Comparison of ENCODE assay signal across 28 mouse cellular contexts in the genomic region with DNA sequence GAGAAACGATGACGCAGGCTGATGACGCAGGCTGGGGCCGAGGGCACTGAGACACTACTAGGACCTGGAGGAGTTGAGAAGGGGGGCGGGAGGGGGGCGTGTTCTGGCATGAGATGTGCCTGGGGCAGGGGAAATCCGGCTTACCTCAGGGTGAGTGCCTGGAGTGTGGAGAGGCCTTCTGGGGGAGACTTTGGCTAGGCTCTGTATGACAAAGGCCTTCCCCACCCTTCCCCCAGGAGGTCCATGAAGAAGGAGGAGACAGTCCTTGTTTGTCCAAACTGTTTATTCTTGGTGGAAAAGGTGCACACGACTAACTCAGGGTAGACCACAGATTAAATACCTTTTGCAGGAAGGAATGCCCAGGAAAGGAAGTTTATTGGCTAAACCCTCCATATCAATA. TPM values are rescaled to one million over a fixed set of nuclear protein-coding genes. Genes with fewer than 3 reads are reported as not detected.
DNase-seq lines count a peak whose midpoint lies in the region; ATAC-seq and TF ChIP-seq lines count a peak whose summit lies in the region.
"Had no signal": no experiment of that assay in that cellular context is flagged by ENCODE, and none has a peak within 500 bp of the region (broad histone marks: within the 10 kb centered on the region; RNA-seq: fewer than 3 reads in every experiment).

No protein-coding gene starts in this region.

- no peak overlapping the region for H3K9ac ChIP-seq in ES-E14 (ENCODE audit: insufficient read depth, low read depth, low read length, poor library complexity, severe bottlenecking)
- no peak overlapping the region for H3K9ac ChIP-seq in forebrain, embryonic 16.5 days (replicated peaks; ENCODE audit: low read depth, low read length)
- H3K9ac ChIP-seq: embryonic facial prominence, embryonic 12.5 days; embryonic facial prominence, embryonic 15.5 days; heart, embryonic 12.5 days; heart, embryonic 15.5 days; hindbrain, embryonic 15.5 days had no signal

- H3K9me3 ChIP-seq in ES-E14 (ENCODE audit: control insufficient read depth, insufficient read depth, low read depth, low read length), result no peaks in the 10 kb centered on the region
- no peaks in the 10 kb centered on the region for H3K9me3 ChIP-seq in forebrain, embryonic 16.5 days (ENCODE audit: control insufficient read depth, low read length)
- H3K9me3 ChIP-seq: embryonic facial prominence, embryonic 12.5 days; embryonic facial prominence, embryonic 15.5 days; heart, embryonic 12.5 days; heart, embryonic 15.5 days; hindbrain, embryonic 15.5 days had no signal

- 0 out of 2 replicates have a peak, but pooled peaks have one; percentile 58 for TF ChIP-seq POLR2A in testis, adult 2 months (IDR thresholded peaks at IDR 0.05; ENCODE audit: control insufficient read depth, low read depth, low read length)

- H3K27ac ChIP-seq in testis, adult 2 months (ENCODE audit: control insufficient read depth, insufficient read depth, low read depth, low read length), result no peak overlapping the region
- 0 out of 2 replicates have a peak overlapping the region, but pooled peaks have one; percentile 35 for H3K27ac ChIP-seq in ES-E14 (ENCODE audit: insufficient read depth, low read depth, low read length, poor library complexity, severe bottlenecking)
- H3K27ac ChIP-seq in forebrain, embryonic 16.5 days (ENCODE audit: low read length), result no peak overlapping the region
- H3K27ac ChIP-seq: embryonic facial prominence, embryonic 12.5 days; embryonic facial prominence, embryonic 15.5 days; heart, embryonic 15.5 days; hindbrain, embryonic 15.5 days had no signal

- no peak for TF ChIP-seq CTCF in testis, adult 2 months (IDR thresholded peaks at IDR 0.05; ENCODE audit: control insufficient read depth, insufficient read depth, insufficient replicate concordance, low read depth, low read length)

- no peak for DNase-seq in testis, postnatal 10 days (ENCODE audit: low spot score)
- DNase-seq in ES-E14 (ENCODE audit: low read depth, low spot score), result peak; percentile 26
- DNase-seq in R1 (ENCODE audit: low read depth, low spot score), result peak; percentile 71
- DNase-seq in thymus, adult 18-20 months, result no peak
- DNase-seq in heart, postnatal 25 days (ENCODE audit: low spot score), result no peak
- DNase-seq: adrenal gland, postnatal 10 days; adrenal gland, postnatal 36 days; B cell, adult 2 months; cerebellum, adult 18-20 months; cerebellum, adult 9-10 months; cerebellum, postnatal 25 days; gastrocnemius, postnatal 25 days; heart, adult 18-20 months; heart, postnatal 10 days; heart, postnatal 4 days had no signal

- H3K4me2 ChIP-seq in forebrain, embryonic 16.5 days (ENCODE audit: low read length), result no peak overlapping the region
- H3K4me2 ChIP-seq: embryonic facial prominence, embryonic 12.5 days; embryonic facial prominence, embryonic 15.5 days; heart, embryonic 12.5 days; heart, embryonic 15.5 days; hindbrain, embryonic 15.5 days had no signal

- ATAC-seq in monocyte, adult 5-6 weeks (replicated peaks; ENCODE audit: insufficient number of reproducible peaks, low FRiP score, low TSS enrichment, poor library complexity, severe bottlenecking), result no peak
- ATAC-seq in forebrain, embryonic 16.5 days, result no peak
- ATAC-seq: forebrain, embryonic 14.5 days; intestine, postnatal 0 days had no signal

- H3K36me3 ChIP-seq in testis, adult 2 months (ENCODE audit: control insufficient read depth, insufficient read depth, low read length), result no peaks in the 10 kb centered on the region
- no peaks in the 10 kb centered on the region for H3K36me3 ChIP-seq in ES-E14 (ENCODE audit: control insufficient read depth, insufficient read depth, low read length, poor library complexity, severe bottlenecking)
- no peaks in the 10 kb centered on the region for H3K36me3 ChIP-seq in forebrain, embryonic 16.5 days (ENCODE audit: control insufficient read depth, insufficient read depth)
- H3K36me3 ChIP-seq: embryonic facial prominence, embryonic 12.5 days; embryonic facial prominence, embryonic 15.5 days; heart, embryonic 12.5 days; heart, embryonic 15.5 days; hindbrain, embryonic 15.5 days had no signal

- in situ Hi-C loops in ES-E14 (cut with MboI; ENCODE audit: low sequenced_read_pairs in 2 of 2, unreplicated experiment in 2 of 2), result no loop called here

- peak overlapping the region; percentile 63 for H3K4me3 ChIP-seq in testis, adult 2 months (ENCODE audit: control insufficient read depth, low read depth, low read length)
- H3K4me3 ChIP-seq in ES-E14 (ENCODE audit: insufficient read depth in 1 of 2, low read depth in 1 of 2, low read length in 2 of 2, poor library complexity in 1 of 2, severe bottlenecking in 1 of 2), result no peak overlapping the region; a peak in 1 of 4 replicates
- H3K4me3 ChIP-seq in forebrain, embryonic 16.5 days (replicated peaks; ENCODE audit: low read length), result no peak overlapping the region
- H3K4me3 ChIP-seq: embryonic facial prominence, embryonic 12.5 days; embryonic facial prominence, embryonic 15.5 days; heart, embryonic 12.5 days; heart, embryonic 15.5 days; hindbrain, embryonic 15.5 days had no signal

- 90% methylated on average over 8 of the region's 8 CpGs for WGBS in forebrain, embryonic 16.5 days

- no peaks in the 10 kb centered on the region for H3K27me3 ChIP-seq in testis, adult 2 months (ENCODE audit: control insufficient read depth, insufficient read depth, low read length)
- no peaks in the 10 kb centered on the region for H3K27me3 ChIP-seq in forebrain, embryonic 16.5 days (replicated peaks; ENCODE audit: control insufficient read depth, insufficient read depth, low read length)
- H3K27me3 ChIP-seq: CH12.LX; embryonic facial prominence, embryonic 12.5 days; embryonic facial prominence, embryonic 15.5 days; heart, embryonic 12.5 days; heart, embryonic 15.5 days; hindbrain, embryonic 15.5 days had no signal

- intact Hi-C loops in heart, postnatal 25 days (cut with DNase I), result no loop called here

- H3K4me1 ChIP-seq in testis, adult 2 months (ENCODE audit: control insufficient read depth, insufficient read depth, low read length), result no peaks in the 10 kb centered on the region; the same call in 1 of the 2 replicates
- H3K4me1 ChIP-seq in ES-E14 (ENCODE audit: control insufficient read depth in 2 of 2, insufficient read depth in 2 of 2, low read length in 2 of 2, poor library complexity in 1 of 2), result peaks cover 3 to 6% of the 10 kb centered on the region in 2 experiments; a peak in 2 of 4 replicates
- H3K4me1 ChIP-seq in forebrain, embryonic 16.5 days (replicated peaks; ENCODE audit: control insufficient read depth, insufficient read depth, low read length), result no peaks in the 10 kb centered on the region
- H3K4me1 ChIP-seq: embryonic facial prominence, embryonic 12.5 days; heart, embryonic 12.5 days; heart, embryonic 15.5 days; hindbrain, embryonic 15.5 days had no signal

TF ChIP-seq in ES-E14, 5 proteins besides CTCF, POLR2A, EP300 and RAD21:
- TF ChIP-seq ZC3H11A (IDR thresholded peaks at IDR 0.05; ENCODE audit: borderline replicate concordance, low read depth, low read length), result no peak
- TF ChIP-seq CHD2 (IDR thresholded peaks at IDR 0.05; ENCODE audit: low read depth, low read length), result no peak
- TF ChIP-seq HCFC1 (IDR thresholded peaks at IDR 0.05; ENCODE audit: borderline replicate concordance, insufficient read depth, low read length), result no peak
- TF ChIP-seq MAFK (IDR thresholded peaks at IDR 0.05; ENCODE audit: insufficient read depth, low read depth, low read length), result no peak
- no peak for TF ChIP-seq ZNF384 (IDR thresholded peaks at IDR 0.05; ENCODE audit: low read depth, low read length)

RNA-seq across cellular contexts. Expression of a gene that starts 28.2 kb away (rescaled TPM):
- polyA plus RNA-seq in testis, adult 2 months (2012; rRNA removed), result 0.85 and 1.1 TPM in 2 replicates
- 1.0 and 1.7 TPM in 2 replicates for total RNA-seq in ES-E14 (2012; rRNA removed)
- 91.7 to 159 TPM (median 151 TPM) in 3 replicates for total RNA-seq in monocyte, adult 5-6 weeks (2017)
- 1 to 10 TPM; 5.6 to 6.4 TPM for total RNA-seq in heart, postnatal 25 days (2021)
- 4.9 and 7.2 TPM in 2 replicates for polyA plus RNA-seq in forebrain, embryonic 16.5 days (2015; fragmentation: Nextera tagmentation; extraction: Ambion mirVana)

RNA-seq across cellular contexts. Expression of a gene that starts 36.3 kb away (rescaled TPM):
- polyA plus RNA-seq in testis, adult 2 months (2012; rRNA removed), result 0.35 and 0.46 TPM in 2 replicates
- 2.0 and 4.3 TPM in 2 replicates for total RNA-seq in ES-E14 (2012; rRNA removed)
- 0.57 TPM in 1 of 3 replicates, not detected in the others for total RNA-seq in monocyte, adult 5-6 weeks (2017)
- under 1 TPM; 0.75 to 0.98 TPM for total RNA-seq in heart, postnatal 25 days (2021)
- 4.6 and 6.3 TPM in 2 replicates for polyA plus RNA-seq in forebrain, embryonic 16.5 days (2015; fragmentation: Nextera tagmentation; extraction: Ambion mirVana)
- total RNA-seq: common myeloid progenitor, adult 5-6 weeks; MEL had no signal

Comparison
In these comparisons a context has a peak if more than half of its experiments do, and no peak if none do; other contexts are left out.
1. DNase-seq: peak in ES-E14 (single experiment) and R1 (single experiment); none in testis, postnatal 10 days (single experiment), thymus, adult 18-20 months (0 of 2) and heart, postnatal 25 days (single experiment).
2. RNA of a gene that starts 28.2 kb away (total RNA-seq): 91.7 to 159 TPM in monocyte, adult 5-6 weeks; 5.6 to 6.4 TPM in heart, postnatal 25 days and 1.0 to 1.7 TPM in ES-E14; every median in the first group is over 10 times any median in the second.